8 mouse cellular contexts compared by ENCODE assay signal in the genomic region with DNA sequence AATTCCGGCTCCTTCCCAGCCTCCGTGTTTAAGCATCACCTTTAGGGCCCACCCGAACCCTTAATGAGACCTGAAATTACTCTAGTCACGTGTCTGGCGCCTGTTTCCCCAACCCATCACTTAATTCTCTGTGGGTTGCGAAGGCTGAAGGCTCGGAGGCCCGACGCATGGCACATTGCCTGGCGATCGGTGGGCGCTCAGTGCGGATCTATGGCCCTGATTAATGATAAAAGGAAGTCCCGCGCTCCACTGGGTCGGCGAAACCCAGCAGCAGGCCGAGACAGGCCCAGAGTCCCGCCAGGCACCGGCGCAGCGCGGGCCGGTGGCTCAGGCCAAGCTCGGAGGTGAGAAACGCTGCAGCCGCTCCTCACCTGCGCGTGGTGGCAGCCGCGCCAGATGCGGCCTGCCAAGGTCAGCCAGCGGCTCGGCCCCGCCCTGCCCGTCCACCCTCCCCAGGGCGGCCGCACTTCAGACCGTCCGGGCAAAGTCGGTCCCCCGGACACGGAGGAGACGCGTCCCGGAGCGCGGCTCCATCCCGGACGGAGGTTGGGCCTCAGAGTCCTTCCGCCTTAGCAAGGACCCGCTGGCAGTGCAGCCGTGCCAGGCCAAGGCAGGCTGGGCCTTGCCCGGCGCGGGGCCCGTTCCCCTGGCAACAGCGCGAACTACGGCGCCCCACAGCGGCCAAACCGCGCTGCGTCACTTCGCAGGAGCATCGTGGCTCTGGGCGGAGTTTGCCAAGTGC. TPM values are rescaled to one million over a fixed set of nuclear protein-coding genes. Genes with fewer than 3 reads are reported as not detected.
DNase-seq lines count a peak whose midpoint lies in the region; ATAC-seq lines count a peak whose summit lies in the region.

Gene Zdhhc1, minus strand, starts transcription at position 464 of the 742 bp plus-strand sequence.

- no peaks in the 10 kb centered on the region for H3K36me3 ChIP-seq in hindbrain, embryonic 14.5 days (replicated peaks; ENCODE audit: control insufficient read depth, insufficient read depth)

- ATAC-seq in hindbrain, embryonic 14.5 days (ENCODE audit: low FRiP score): peak; percentile 93

- no peaks in the 10 kb centered on the region for H3K27me3 ChIP-seq in hindbrain, embryonic 14.5 days (ENCODE audit: control insufficient read depth, insufficient read depth, low read length)

- H3K4me3 ChIP-seq in hindbrain, embryonic 14.5 days (replicated peaks; ENCODE audit: low read length): peak within 1 kb of the TSS; percentile 80

- DNase-seq in NIH3T3 (ENCODE audit: low read depth): peak; percentile 93
- peak; percentile 96 to 98 for DNase-seq in cerebellum, postnatal 25 days
- peak; percentile 87 to 90 for DNase-seq in frontal cortex, postnatal 36 days (ENCODE audit: low spot score in 2 of 2)
- DNase-seq in hindbrain, embryonic 14.5 days (ENCODE audit: low spot score): peak; percentile 90
- peak; percentile 88 to 92 for DNase-seq in layer of hippocampus, postnatal 36 days
- peak; percentile 90 for DNase-seq in lung, postnatal 36 days
- peak; percentile 91 for DNase-seq in retina, embryonic 14.5 days (ENCODE audit: low spot score)
- peak; percentile 83 to 84 for DNase-seq in thymus, postnatal 36 days

- peaks cover 14% of the 10 kb centered on the region for H3K4me1 ChIP-seq in hindbrain, embryonic 14.5 days (replicated peaks; ENCODE audit: control insufficient read depth, insufficient read depth, low read length)

- peak within 1 kb of the TSS; percentile 92 for H3K4me2 ChIP-seq in hindbrain, embryonic 14.5 days (replicated peaks)

- H3K9me3 ChIP-seq in hindbrain, embryonic 14.5 days (ENCODE audit: control insufficient read depth, low read length): no peaks in the 10 kb centered on the region

- peak within 1 kb of the TSS; percentile 86 for H3K9ac ChIP-seq in hindbrain, embryonic 14.5 days

- H3K27ac ChIP-seq in hindbrain, embryonic 14.5 days: peak within 1 kb of the TSS; percentile 85

- WGBS in hindbrain, embryonic 14.5 days: under 1% methylated on average over 68 of the region's 68 CpGs

RNA-seq across cellular contexts. Expression of gene Zdhhc1, which starts in this region (rescaled TPM):
- 32.7 and 33.1 TPM in 2 replicates for polyA plus RNA-seq in hindbrain, embryonic 14.5 days (2014; fragmentation: Nextera tagmentation; extraction: Ambion mirVana)
- 10 to 100 TPM; 32.8 to 37.6 TPM for total RNA-seq in layer of hippocampus, postnatal 36 days (2021)

Comparison
In these comparisons a context has a peak if more than half of its experiments do, and no peak if none do; other contexts are left out.
1. Peak in every context shown above with its lines: DNase-seq, ATAC-seq, H3K4me3 ChIP-seq and H3K27ac ChIP-seq.